26 mouse cellular contexts compared by ENCODE assay signal in genomic region chr8:125763066-125763786, GRCm38 (mm10). TPM values are rescaled to one million over a fixed set of nuclear protein-coding genes. Genes with fewer than 3 reads are reported as not detected.
DNase-seq lines count a peak whose midpoint lies in the region; ATAC-seq and TF ChIP-seq lines count a peak whose summit lies in the region.
"Had no signal": no experiment of that assay in that cellular context is flagged by ENCODE, and none has a peak within 500 bp of the region (broad histone marks: within the 10 kb centered on the region; RNA-seq: fewer than 3 reads in every experiment).

No protein-coding gene starts in this region.

- no peak for DNase-seq in liver, embryonic 11.5 days (ENCODE audit: low spot score)
- DNase-seq in liver: no peak
- DNase-seq in liver, embryonic 13.5 days: no peak
- no peak for DNase-seq in layer of hippocampus, postnatal 36 days
- no peak for DNase-seq in cerebellum, adult 8-10 months
- no peak for DNase-seq in heart, adult 2 months
- DNase-seq: adrenal gland, adult 8-10 months; adrenal gland, postnatal 25 days; cerebellum, adult 18-20 months; cerebellum, adult 9-11 months; cerebellum, postnatal 36 days; gastrocnemius, postnatal 10 days; gastrocnemius, postnatal 36 days; heart, adult 11 months; heart, postnatal 10 days; heart, postnatal 36 days had no signal

- peak; percentile 76 for ATAC-seq in liver, embryonic 11.5 days (replicated peaks; ENCODE audit: low FRiP score)
- peak; percentile 82 for ATAC-seq in liver, embryonic 13.5 days (ENCODE audit: low read depth)
- ATAC-seq in liver, embryonic 16.5 days (ENCODE audit: low read depth): peak; percentile 53
- ATAC-seq in megakaryocyte-erythroid progenitor cell, adult 5-6 weeks (replicated peaks; ENCODE audit: low FRiP score, low TSS enrichment, poor library complexity, severe bottlenecking): peak; percentile 63
- ATAC-seq: activated CD4-positive, CD25-positive, alpha-beta regulatory T cell, adult 4 months; forebrain, embryonic 13.5 days; forebrain, embryonic 16.5 days; hindbrain, embryonic 16.5 days had no signal

- H3K27me3 ChIP-seq in liver, embryonic 11.5 days (replicated peaks; ENCODE audit: control insufficient read depth, insufficient read depth, low read length): no peaks in the 10 kb centered on the region
- H3K27me3 ChIP-seq in liver, embryonic 13.5 days: no peaks in the 10 kb centered on the region
- H3K27me3 ChIP-seq in liver, embryonic 16.5 days (ENCODE audit: control insufficient read depth, insufficient read depth, low read depth, low read length): no peaks in the 10 kb centered on the region
- H3K27me3 ChIP-seq in heart, adult 2 months (ENCODE audit: control insufficient read depth, insufficient read depth, low read length): no peaks in the 10 kb centered on the region
- H3K27me3 ChIP-seq: forebrain, embryonic 13.5 days; heart, embryonic 12.5 days; heart, embryonic 15.5 days; hindbrain, embryonic 13.5 days had no signal

- no peaks in the 10 kb centered on the region for H3K79me2 ChIP-seq in heart, adult 2 months (replicated peaks; ENCODE audit: control insufficient read depth, insufficient read depth, low read length)

- 0 out of 2 replicates have a peak, but pooled peaks cover 4% of the 10 kb centered on the region for H3K4me1 ChIP-seq in liver, embryonic 11.5 days (replicated peaks; ENCODE audit: control insufficient read depth, insufficient read depth, low read length)
- peaks cover 17% of the 10 kb centered on the region for H3K4me1 ChIP-seq in liver, embryonic 13.5 days (replicated peaks)
- H3K4me1 ChIP-seq in liver, embryonic 16.5 days (ENCODE audit: control insufficient read depth, low read depth, low read length): no peaks in the 10 kb centered on the region
- H3K4me1 ChIP-seq in heart, adult 2 months (ENCODE audit: control insufficient read depth, insufficient read depth, low read length): no peaks in the 10 kb centered on the region
- H3K4me1 ChIP-seq: forebrain, embryonic 13.5 days; heart, embryonic 12.5 days; heart, embryonic 15.5 days; hindbrain, embryonic 13.5 days had no signal

- no peak overlapping the region for H3K4me2 ChIP-seq in liver, embryonic 11.5 days
- no peak overlapping the region for H3K4me2 ChIP-seq in liver, embryonic 13.5 days
- no peak overlapping the region for H3K4me2 ChIP-seq in liver, embryonic 16.5 days (ENCODE audit: low read depth, low read length)
- H3K4me2 ChIP-seq: forebrain, embryonic 13.5 days; heart, embryonic 12.5 days; heart, embryonic 15.5 days; hindbrain, embryonic 13.5 days had no signal

- TF ChIP-seq POLR2A in heart, adult 2 months (IDR thresholded peaks at IDR 0.05; ENCODE audit: insufficient read depth, low read depth, low read length): no peak

- no peak overlapping the region for H3K9ac ChIP-seq in liver, embryonic 11.5 days (ENCODE audit: low read depth, low read length)
- no peak overlapping the region for H3K9ac ChIP-seq in liver, embryonic 13.5 days
- no peak overlapping the region for H3K9ac ChIP-seq in liver, embryonic 16.5 days (ENCODE audit: low read depth, low read length)
- H3K9ac ChIP-seq in heart, adult 2 months (ENCODE audit: low read depth, low read length): no peak overlapping the region
- H3K9ac ChIP-seq: forebrain, embryonic 13.5 days; heart, embryonic 12.5 days; heart, embryonic 15.5 days; hindbrain, embryonic 13.5 days had no signal

- H3K4me3 ChIP-seq in liver, embryonic 11.5 days (ENCODE audit: low read depth, low read length): no peak overlapping the region
- no peak overlapping the region for H3K4me3 ChIP-seq in liver, embryonic 13.5 days (replicated peaks)
- no peak overlapping the region for H3K4me3 ChIP-seq in liver, embryonic 16.5 days (ENCODE audit: low read depth, low read length)
- H3K4me3 ChIP-seq in heart, adult 2 months: no peak overlapping the region
- H3K4me3 ChIP-seq: forebrain, embryonic 13.5 days; heart, embryonic 12.5 days; heart, embryonic 15.5 days; hindbrain, embryonic 10.5 days; hindbrain, embryonic 13.5 days had no signal

- intact Hi-C loops in heart, adult 2 months (cut with DNase I): no loop called here

- TF ChIP-seq CTCF in heart, adult 2 months (IDR thresholded peaks at IDR 0.05): no peak

- 70% methylated on average over 16 of the region's 16 CpGs for WGBS in liver, embryonic 11.5 days
- 48% methylated on average over 16 of the region's 16 CpGs for WGBS in liver, embryonic 13.5 days (ENCODE audit: insufficient replicate concordance)
- WGBS in liver, embryonic 16.5 days (ENCODE audit: insufficient replicate concordance): 45% methylated on average over 16 of the region's 16 CpGs
- 90% methylated on average over 16 of the region's 16 CpGs for WGBS in heart, adult 2 months

- H3K9me3 ChIP-seq in liver, embryonic 11.5 days (ENCODE audit: control insufficient read depth, low read length): no peaks in the 10 kb centered on the region
- H3K9me3 ChIP-seq in liver, embryonic 13.5 days (replicated peaks): no peaks in the 10 kb centered on the region
- no peaks in the 10 kb centered on the region for H3K9me3 ChIP-seq in liver, embryonic 16.5 days (replicated peaks; ENCODE audit: control insufficient read depth, low read length)
- H3K9me3 ChIP-seq: heart, embryonic 15.5 days had no signal

- no peaks in the 10 kb centered on the region for H3K36me3 ChIP-seq in liver, embryonic 11.5 days (ENCODE audit: control insufficient read depth, insufficient read depth, low read length)
- no peaks in the 10 kb centered on the region for H3K36me3 ChIP-seq in liver, embryonic 13.5 days
- no peaks in the 10 kb centered on the region for H3K36me3 ChIP-seq in liver, embryonic 16.5 days (ENCODE audit: control insufficient read depth, insufficient read depth)
- no peaks in the 10 kb centered on the region for H3K36me3 ChIP-seq in heart, adult 2 months (ENCODE audit: control insufficient read depth, insufficient read depth, low read length)
- H3K36me3 ChIP-seq: heart, embryonic 12.5 days; heart, embryonic 15.5 days; hindbrain, embryonic 10.5 days had no signal

- TF ChIP-seq EP300 in heart, adult 2 months (IDR thresholded peaks at IDR 0.05; ENCODE audit: insufficient read depth, low read depth, low read length): no peak

- H3K27ac ChIP-seq in liver, embryonic 11.5 days (ENCODE audit: low read depth, low read length): peak overlapping the region; percentile 46; the same call in 1 of the 2 replicates
- H3K27ac ChIP-seq in liver, embryonic 13.5 days: peak overlapping the region; percentile 9; the same call in 1 of the 2 replicates
- H3K27ac ChIP-seq in liver, embryonic 16.5 days (ENCODE audit: low read length): no peak overlapping the region
- no peak overlapping the region for H3K27ac ChIP-seq in heart, adult 2 months
- H3K27ac ChIP-seq: forebrain, embryonic 13.5 days; heart, embryonic 15.5 days; hindbrain, embryonic 10.5 days; hindbrain, embryonic 13.5 days had no signal

RNA-seq across cellular contexts. Expression of gene Ntpcr, which starts 33.5 kb away (rescaled TPM):
- polyA plus RNA-seq in liver, embryonic 11.5 days (2014; fragmentation: Nextera tagmentation; extraction: Ambion mirVana): 36.7 and 38.2 TPM in 2 replicates
- 16.8 and 17.7 TPM in 2 replicates for polyA plus RNA-seq in liver, embryonic 13.5 days (2015; fragmentation: Nextera tagmentation; extraction: Ambion mirVana)
- 11.0 and 12.2 TPM in 2 replicates for polyA plus RNA-seq in liver, embryonic 16.5 days (2015; fragmentation: Nextera tagmentation; extraction: Ambion mirVana)
- 28.5 and 30.9 TPM in 2 replicates for total RNA-seq in megakaryocyte-erythroid progenitor cell, adult 5-6 weeks (2014; fragmentation: Nextera tagmentation)
- total RNA-seq in megakaryocyte-erythroid progenitor cell, adult 5-6 weeks (2017): 18.2 and 66.2 TPM in 2 replicates
- 10 to 100 TPM; 20.8 TPM for total RNA-seq in layer of hippocampus, postnatal 36 days (2021)
- 10 to 100 TPM; 12.3 to 13.9 TPM for total RNA-seq in heart, adult 2 months (2021)
- 20.8 TPM in 2 replicates for polyA plus RNA-seq in heart, adult 2 months (2012; rRNA removed)

Comparison
In these comparisons a context has a peak if more than half of its experiments do, and no peak if none do; other contexts are left out.
1. H3K27ac ChIP-seq: peak in liver, embryonic 11.5 days (single experiment) and liver, embryonic 13.5 days (single experiment); none in liver, embryonic 16.5 days (single experiment) and heart, adult 2 months (single experiment).
2. Peak in every context shown above with its lines, with median percentiles within 50 percentile points of each other: ATAC-seq.